Mouse (Mus musculus) C2C12 (cell line): ENCODE measurements around the gene Odf3l1.

Experiments
- CEBPB ChIP-seq: IDR thresholded peaks from one replicate; pipeline ENCODE4 v1.6.1; 2011; ENCODE audit warnings: low read depth, mild to moderate bottlenecking, control low read depth, moderate library complexity
- CTCF ChIP-seq: IDR thresholded peaks from one replicate; pipeline ENCODE4 v1.5.1; 2011; ENCODE audit not compliant: control insufficient read depth, insufficient read depth, insufficient read length
- FOSL1 ChIP-seq: IDR thresholded peaks from one replicate; pipeline ENCODE4 v1.8.0; 2011; ENCODE audit warnings: mild to moderate bottlenecking, low read length; ENCODE audit not compliant: poor library complexity, insufficient read depth, severe bottlenecking
- MAX ChIP-seq: IDR thresholded peaks from one replicate; pipeline ENCODE4 v1.6.1; 2011; ENCODE audit warnings: mild to moderate bottlenecking, control low read depth
- MYOD1 ChIP-seq: IDR thresholded peaks from one replicate; pipeline ENCODE4 v1.6.1; 2011; ENCODE audit warnings: low read depth; ENCODE audit not compliant: control insufficient read depth, insufficient read length
- MYOG ChIP-seq: IDR thresholded peaks from one replicate; pipeline ENCODE4 v1.6.1; 2011; ENCODE audit not compliant: control insufficient read depth, insufficient read length; ENCODE audit errors: extremely low read depth
- USF1 ChIP-seq: IDR thresholded peaks from one replicate; pipeline ENCODE4 v1.6.1; 2011; ENCODE audit warnings: low read depth, mild to moderate bottlenecking, control low read depth, moderate library complexity

DNA sequence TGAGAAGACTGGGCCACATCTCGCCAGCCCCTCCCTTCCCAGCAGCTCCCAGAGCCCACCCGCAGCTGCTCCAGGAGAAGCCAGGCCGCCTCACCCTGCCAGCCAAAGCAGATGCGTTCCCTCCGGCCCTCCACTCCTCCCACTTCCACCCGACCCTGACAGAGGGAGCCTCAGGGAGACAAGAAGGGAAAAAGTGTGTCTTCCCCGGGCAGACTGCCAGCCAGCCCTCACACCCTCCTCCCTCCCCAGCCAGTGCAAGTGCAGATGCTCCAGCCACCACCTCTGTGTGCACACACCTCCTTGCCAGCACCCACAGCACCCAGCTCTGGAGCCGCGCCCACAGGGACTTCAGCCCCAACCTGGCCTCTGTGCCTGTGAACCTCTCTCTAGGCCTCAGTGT, 12.3 kb upstream of the Odf3l1 start:
- TF ChIP-seq CTCF (no peak), CEBPB (no peak), USF1 (no peak), MYOG (no peak), FOSL1 (no peak), MAX (no peak), MYOD1 (no peak)
